Mouse (Mus musculus): ENCODE measurements around the gene Rnf40.

DNA sequence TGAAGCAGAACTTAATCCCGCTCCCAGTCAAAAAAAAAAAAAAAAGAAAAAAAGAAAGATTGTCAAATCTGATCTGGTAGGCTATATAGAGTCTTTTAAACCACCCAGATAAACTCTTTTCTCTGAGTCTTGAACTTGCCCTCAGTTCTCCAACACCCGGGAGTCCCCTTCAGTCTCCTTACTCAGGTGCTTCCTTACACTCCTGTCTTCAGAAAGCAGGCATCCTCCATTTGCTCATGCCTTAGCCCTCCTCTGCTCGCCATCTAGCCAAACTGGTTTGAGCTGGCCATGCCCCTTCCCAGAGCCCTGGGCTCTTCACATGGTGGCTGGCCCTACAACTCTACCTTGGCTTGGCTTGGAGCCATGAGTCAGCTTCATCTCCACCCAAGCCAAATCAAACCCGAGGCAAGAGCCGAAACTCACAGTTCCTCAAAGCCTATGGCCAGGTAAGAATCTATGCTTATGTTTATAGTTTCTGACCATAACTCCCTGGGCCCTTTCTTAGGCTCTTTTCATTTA is 27.2 kb upstream of the Rnf40 start, which contains the start of gene Tmem265:
- no peak for TF ChIP-seq POLR2A (IDR thresholded peaks at IDR 0.05; ENCODE audit: extremely low read depth, insufficient read depth, low read length)
- no peak for TF ChIP-seq CTCF (IDR thresholded peaks at IDR 0.05; ENCODE audit: extremely low read depth, insufficient read depth, low read length)

All from cortical plate, adult 2 months (tissue).